Mouse (Mus musculus) frontal cortex, postnatal 36 days (tissue): ENCODE measurements around the gene Tpsb2.
A peak's percentile ranks its signal among the peaks of the same experiment; 100 is the strongest.

ENCODE experiments used
- DNase-seq, 2 experiments: peaks; one replicate each; pipeline ENCODE4 v3.0.0; 2022; ENCODE audit warnings: low spot score in 2 of 2

Tpsb2 gene

GRCm38 (mm10) chr17:25406011-25406441 lies 39.9 kb downstream of the Tpsb2 start:
- DNase-seq, result peak; percentile 56 to 59

DNA sequence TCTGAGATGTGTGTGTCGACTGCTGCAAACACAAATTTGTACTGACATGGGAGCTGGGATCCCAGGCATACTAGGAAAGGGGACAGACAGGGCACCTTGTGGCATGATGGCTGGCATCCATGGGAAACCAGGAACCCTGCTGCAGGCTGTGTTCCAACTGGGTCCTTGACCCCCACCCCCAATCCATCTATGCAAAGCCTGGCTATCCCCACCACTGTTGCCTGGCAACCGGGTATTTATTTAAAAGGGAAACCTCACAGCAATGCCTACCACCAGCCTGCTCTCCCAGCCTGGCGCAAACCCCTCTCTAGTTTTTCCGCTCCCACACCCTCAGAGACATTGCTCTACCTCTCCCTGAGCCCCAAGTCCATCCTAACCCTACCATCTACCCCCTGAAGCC lies 41.2 kb downstream of the Tpsb2 start:
- no peak for DNase-seq

DNA sequence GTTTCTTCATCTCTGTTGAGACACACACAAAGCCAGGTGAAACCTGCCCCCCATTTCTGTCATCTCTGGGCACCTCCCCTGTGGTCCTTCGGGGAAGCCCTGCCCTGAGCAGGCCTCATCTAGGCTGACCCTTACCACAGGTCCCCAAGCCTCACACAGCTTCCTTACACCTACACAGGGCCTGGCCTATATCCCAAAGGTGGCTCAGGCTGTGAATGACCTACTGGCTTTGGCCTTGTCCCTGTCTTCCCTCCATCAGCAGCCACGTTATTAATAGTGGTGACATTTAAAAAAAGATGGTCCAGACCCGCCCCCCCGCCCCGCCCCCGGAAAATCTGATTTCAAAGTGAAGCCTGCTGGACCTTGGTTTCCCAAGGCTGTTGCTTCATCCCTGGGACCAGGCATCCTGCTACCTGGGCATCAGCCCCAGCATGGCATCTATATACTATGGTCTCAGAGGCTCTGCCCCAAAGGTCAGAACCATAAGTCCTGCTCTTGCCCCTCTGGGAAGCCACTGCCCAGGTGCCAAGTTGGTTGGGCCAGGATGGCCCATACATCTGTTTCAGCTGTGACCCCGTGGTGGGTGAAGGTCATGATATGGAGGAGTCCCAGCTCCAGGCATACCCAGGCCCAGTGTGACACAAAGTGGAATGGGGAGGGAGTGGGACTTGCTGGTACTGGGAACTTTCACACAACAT lies 42.3 kb downstream of the Tpsb2 start:
- no peak for DNase-seq

GRCm38 (mm10) chr17:25409621-25410020 lies 43.5 kb downstream of the Tpsb2 start:
- no peak for DNase-seq

DNA sequence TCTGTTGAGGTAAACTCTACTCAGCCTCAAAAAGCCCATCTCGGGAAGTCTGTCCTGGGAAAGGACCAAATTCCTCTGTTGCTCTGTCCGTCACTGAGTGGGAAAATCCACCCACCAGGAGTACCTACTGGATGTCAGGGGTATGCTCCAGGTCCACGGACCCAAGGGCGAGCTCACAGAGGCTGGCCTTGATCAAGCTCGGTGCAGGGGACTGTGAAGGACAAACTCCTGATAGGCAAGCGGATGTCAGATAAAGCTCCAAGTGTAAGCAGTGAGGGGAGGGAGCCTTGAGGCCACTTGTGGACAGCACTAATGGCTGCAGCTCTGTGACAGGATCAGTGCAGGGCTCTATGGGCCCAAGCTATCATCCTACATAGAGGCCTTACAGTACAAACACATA lies 44.1 kb downstream of the Tpsb2 start:
- no peak for DNase-seq

DNA sequence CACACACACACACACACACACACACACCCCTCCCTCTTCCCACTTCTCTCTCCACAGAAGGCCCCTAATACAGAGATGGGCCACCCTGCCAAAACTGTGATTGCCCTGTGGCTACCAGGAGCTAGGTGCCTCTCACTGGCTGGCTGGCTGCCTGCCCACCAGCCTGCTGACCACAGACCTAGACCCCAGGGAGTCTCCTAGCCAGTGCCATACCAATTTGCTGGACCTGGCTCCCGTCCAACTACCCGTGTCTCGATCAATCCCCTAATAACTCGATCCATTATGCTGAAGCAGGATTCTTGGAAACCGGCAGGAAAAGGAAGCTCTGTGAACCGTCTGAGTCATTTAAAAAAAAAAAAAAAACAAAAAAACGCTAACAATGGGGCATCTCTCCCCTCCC lies 44.7 kb downstream of the Tpsb2 start:
- DNase-seq, result no peak

GRCm38 (mm10) chr17:25411251-25411650 lies 45.1 kb downstream of the Tpsb2 start:
- DNase-seq, result peak; percentile 48 to 62

- no peak for DNase-seq
Measured at GRCm38 (mm10) chr17:25414209-25414608, 48.1 kb downstream of the Tpsb2 start.

- no peak for DNase-seq
Measured at GRCm38 (mm10) chr17:25414917-25415316, 48.8 kb downstream of the Tpsb2 start.

DNA sequence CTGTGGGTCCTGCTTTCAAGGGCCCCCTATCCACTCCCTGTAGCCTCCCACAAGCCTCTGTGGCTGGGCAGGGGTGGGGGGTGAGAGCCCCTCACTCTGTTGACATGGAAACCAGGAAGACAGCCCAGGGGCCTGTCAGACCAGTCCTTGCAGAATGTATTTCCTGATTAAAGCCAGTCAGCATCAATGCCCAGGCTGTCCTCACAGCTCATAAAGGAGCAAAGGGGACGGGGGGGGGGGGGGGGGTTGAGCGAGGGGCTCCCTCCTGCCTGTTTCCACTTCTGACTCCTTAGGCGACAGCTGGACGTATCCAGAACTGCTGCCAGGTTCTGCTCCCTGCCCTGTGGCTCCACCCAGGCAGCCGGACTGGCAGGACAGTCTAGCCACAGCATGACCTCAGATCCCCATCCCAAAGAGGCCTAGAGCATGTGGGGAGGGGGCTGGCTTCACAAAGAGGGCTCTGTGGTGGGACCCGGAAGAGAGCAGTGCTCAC lies 49.4 kb downstream of the Tpsb2 start:
- no peak for DNase-seq

- no peak for DNase-seq
Measured at GRCm38 (mm10) chr17:25416219-25416618, 50.1 kb downstream of the Tpsb2 start.

DNA sequence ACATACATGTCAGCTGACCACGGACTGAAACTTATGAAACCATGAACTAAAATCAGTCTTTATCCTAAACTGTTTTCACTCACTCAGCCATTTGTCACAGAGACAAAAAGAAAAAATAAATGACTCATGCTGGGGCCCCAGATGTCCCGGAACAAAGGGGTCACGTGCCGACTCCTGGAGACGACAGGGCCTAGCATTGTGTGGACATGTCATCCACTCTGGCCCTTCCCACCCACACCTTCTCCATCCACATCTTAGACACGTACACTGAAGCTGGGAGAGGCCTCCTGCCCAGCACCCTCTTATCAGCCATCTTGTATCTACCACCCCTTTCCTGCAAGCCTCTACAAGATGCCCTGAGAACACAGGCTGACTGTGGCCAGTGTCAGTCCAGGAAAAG lies 51.9 kb downstream of the Tpsb2 start:
- no peak for DNase-seq
